1 mouse cellular context compared by ENCODE assay signal in genomic region chr10:62650881-62651810, GRCm38 (mm10).
TF ChIP-seq lines count a peak whose summit lies in the region.

Gene Ddx50, minus strand, starts transcription at chr10:62651218.

TF ChIP-seq in MEL, 35 proteins besides CTCF, POLR2A, EP300 and RAD21 (continued from another document):
- TF ChIP-seq ZKSCAN1 (IDR thresholded peaks at IDR 0.05; ENCODE audit: low read depth, low read length) (no peak), CHD1 (IDR thresholded peaks at IDR 0.05; ENCODE audit: low read depth, low read length) (no peak), USF2 (IDR thresholded peaks at IDR 0.05; ENCODE audit: borderline replicate concordance in 1 of 2, insufficient read depth in 1 of 2, low read depth in 1 of 2, low read length in 2 of 2) (no peak), MAFK (IDR thresholded peaks at IDR 0.05; ENCODE audit: borderline replicate concordance, low read depth, low read length) (no peak)
